14 mouse cellular contexts compared by ENCODE assay signal in genomic region chr13:56471951-56472350, GRCm38 (mm10). TPM values are rescaled to one million over a fixed set of nuclear protein-coding genes. Genes with fewer than 3 reads are reported as not detected.
DNase-seq lines count a peak whose midpoint lies in the region; ATAC-seq and TF ChIP-seq lines count a peak whose summit lies in the region.
"Had no signal": no experiment of that assay in that cellular context is flagged by ENCODE, and none has a peak within 500 bp of the region (broad histone marks: within the 10 kb centered on the region; RNA-seq: fewer than 3 reads in every experiment).

No protein-coding gene starts in this region.

- H3K9ac ChIP-seq in heart, embryonic 12.5 days = no peak overlapping the region
- no peak overlapping the region for H3K9ac ChIP-seq in lung, postnatal 0 days (replicated peaks; ENCODE audit: low read depth)
- H3K9ac ChIP-seq: limb, embryonic 12.5 days; midbrain, embryonic 15.5 days had no signal

- peak; percentile 85 for DNase-seq in heart, adult 11 months
- DNase-seq in adipocyte (ENCODE audit: low spot score) = peak; percentile 86
- peak; percentile 84 for DNase-seq in kidney, adult 2 months
- peak; percentile 79 for DNase-seq in lung, postnatal 0 days (ENCODE audit: low spot score)
- DNase-seq in yolk sac, embryonic 10.5 days (ENCODE audit: low spot score) = no peak
- no peak for DNase-seq in spleen, postnatal 4 days (ENCODE audit: low spot score in 2 of 2)
- DNase-seq: thymus, postnatal 14 days had no signal

- no peak overlapping the region for H3K4me3 ChIP-seq in heart, embryonic 12.5 days
- no peak overlapping the region for H3K4me3 ChIP-seq in kidney, adult 2 months (ENCODE audit: insufficient read depth, low read depth, low read length)
- no peak overlapping the region for H3K4me3 ChIP-seq in lung, postnatal 0 days (ENCODE audit: low read depth, low read length)
- H3K4me3 ChIP-seq: forebrain, embryonic 10.5 days; limb, embryonic 12.5 days; midbrain, embryonic 15.5 days had no signal

- TF ChIP-seq EP300 in lung, postnatal 0 days (IDR thresholded peaks at IDR 0.05) = no peak

- 77% methylated on average over 9 of the region's 9 CpGs for WGBS in heart, embryonic 12.5 days
- 16% methylated on average over 9 of the region's 9 CpGs for whole genome bisulfite sequencing in kidney, adult 2 months
- 38% methylated on average over 9 of the region's 9 CpGs for WGBS in lung, postnatal 0 days

- TF ChIP-seq CTCF in kidney, adult 2 months (conservative IDR thresholded peaks at IDR 0.05; ENCODE audit: insufficient read depth, insufficient read length, low read depth, low read length) = no peak
- TF ChIP-seq CTCF in lung, postnatal 0 days (IDR thresholded peaks at IDR 0.05) = no peak

- no peak for TF ChIP-seq POLR2A in kidney, adult 2 months (IDR thresholded peaks at IDR 0.05; ENCODE audit: low read depth, low read length)

- H3K27ac ChIP-seq in heart, embryonic 12.5 days (ENCODE audit: poor library complexity, severe bottlenecking) = no peak overlapping the region
- H3K27ac ChIP-seq in kidney, adult 2 months (ENCODE audit: insufficient read depth, low read depth, low read length) = peak overlapping the region; percentile 34
- H3K27ac ChIP-seq in lung, postnatal 0 days (ENCODE audit: low read length) = 0 out of 2 replicates have a peak overlapping the region, but pooled peaks have one; percentile 20
- H3K27ac ChIP-seq: forebrain, embryonic 10.5 days; limb, embryonic 12.5 days; midbrain, embryonic 15.5 days had no signal

- H3K4me2 ChIP-seq in heart, embryonic 12.5 days = no peak overlapping the region
- no peak overlapping the region for H3K4me2 ChIP-seq in lung, postnatal 0 days (replicated peaks; ENCODE audit: low read depth, low read length)
- H3K4me2 ChIP-seq: limb, embryonic 12.5 days; midbrain, embryonic 15.5 days had no signal

- no peaks in the 10 kb centered on the region for H3K27me3 ChIP-seq in heart, embryonic 12.5 days (replicated peaks)
- no peaks in the 10 kb centered on the region for H3K27me3 ChIP-seq in kidney, adult 2 months (replicated peaks; ENCODE audit: control insufficient read depth, insufficient read depth, low read length)
- H3K27me3 ChIP-seq in lung, postnatal 0 days (replicated peaks; ENCODE audit: insufficient read depth, low read length) = no peaks in the 10 kb centered on the region
- H3K27me3 ChIP-seq: limb, embryonic 12.5 days had no signal

- ATAC-seq in heart, embryonic 12.5 days (ENCODE audit: insufficient number of reproducible peaks, low FRiP score) = no peak
- ATAC-seq in lung, postnatal 0 days = peak; percentile 72
- ATAC-seq in megakaryocyte-erythroid progenitor cell, adult 5-6 weeks (replicated peaks; ENCODE audit: low FRiP score, low TSS enrichment, poor library complexity, severe bottlenecking) = no peak
- ATAC-seq: midbrain, embryonic 15.5 days had no signal

- H3K9me3 ChIP-seq in heart, embryonic 12.5 days (replicated peaks) = no peaks in the 10 kb centered on the region
- H3K9me3 ChIP-seq in lung, postnatal 0 days (ENCODE audit: low read length) = no peaks in the 10 kb centered on the region
- H3K9me3 ChIP-seq: forebrain, embryonic 10.5 days; limb, embryonic 12.5 days; midbrain, embryonic 15.5 days had no signal

- 0 out of 2 replicates have a peak, but pooled peaks cover 2% of the 10 kb centered on the region for H3K4me1 ChIP-seq in heart, embryonic 12.5 days (replicated peaks)
- peaks cover 12% of the 10 kb centered on the region for H3K4me1 ChIP-seq in kidney, adult 2 months (ENCODE audit: control insufficient read depth, insufficient read depth, low read length)
- H3K4me1 ChIP-seq in lung, postnatal 0 days (ENCODE audit: insufficient read depth, low read depth, low read length) = no peaks in the 10 kb centered on the region

- no peaks in the 10 kb centered on the region for H3K36me3 ChIP-seq in heart, embryonic 12.5 days
- H3K36me3 ChIP-seq in kidney, adult 2 months (ENCODE audit: control insufficient read depth, insufficient read depth, low read length) = no peaks in the 10 kb centered on the region
- H3K36me3 ChIP-seq in lung, postnatal 0 days (ENCODE audit: insufficient read depth, low read length) = no peaks in the 10 kb centered on the region
- H3K36me3 ChIP-seq: forebrain, embryonic 10.5 days; limb, embryonic 12.5 days; midbrain, embryonic 15.5 days had no signal

RNA-seq across cellular contexts. Expression of gene Il9, which starts 10.1 kb away (rescaled TPM):
- not detected in 2 replicates for polyA plus RNA-seq in heart, embryonic 12.5 days (2016; fragmentation: Nextera tagmentation; extraction: Ambion mirVana)
- polyA plus RNA-seq in kidney, adult 2 months (2012; rRNA removed) = not detected in 2 replicates
- not detected in 2 replicates for polyA plus RNA-seq in lung, postnatal 0 days (2015; fragmentation: Nextera tagmentation; extraction: Ambion mirVana)
- total RNA-seq in megakaryocyte-erythroid progenitor cell, adult 5-6 weeks (2014; fragmentation: Nextera tagmentation) = not detected in 2 replicates
- total RNA-seq in megakaryocyte-erythroid progenitor cell, adult 5-6 weeks (2017) = not detected in 2 replicates
- total RNA-seq: layer of hippocampus, adult 18-20 months had no signal
- polyA plus RNA-seq: forebrain, embryonic 10.5 days; heart, embryonic 16.5 days; limb, embryonic 12.5 days; midbrain, embryonic 15.5 days had no signal

RNA-seq across cellular contexts. Expression of gene Slc25a48, which starts 33.8 kb away (rescaled TPM):
- not detected in 2 replicates for polyA plus RNA-seq in heart, embryonic 12.5 days (2016; fragmentation: Nextera tagmentation; extraction: Ambion mirVana)
- 16.4 and 17.6 TPM in 2 replicates for polyA plus RNA-seq in kidney, adult 2 months (2012; rRNA removed)
- polyA plus RNA-seq in lung, postnatal 0 days (2015; fragmentation: Nextera tagmentation; extraction: Ambion mirVana) = not detected in 2 replicates
- total RNA-seq in megakaryocyte-erythroid progenitor cell, adult 5-6 weeks (2014; fragmentation: Nextera tagmentation) = not detected in 2 replicates
- total RNA-seq in megakaryocyte-erythroid progenitor cell, adult 5-6 weeks (2017) = not detected in 2 replicates
- polyA plus RNA-seq: forebrain, embryonic 10.5 days; midbrain, embryonic 15.5 days had no signal

RNA-seq across cellular contexts. Expression of gene Gm3045, which starts 45.6 kb away (rescaled TPM):
- not detected in 2 replicates for polyA plus RNA-seq in heart, embryonic 12.5 days (2016; fragmentation: Nextera tagmentation; extraction: Ambion mirVana)
- polyA plus RNA-seq in kidney, adult 2 months (2012; rRNA removed) = not detected in 2 replicates
- not detected in 2 replicates for polyA plus RNA-seq in lung, postnatal 0 days (2015; fragmentation: Nextera tagmentation; extraction: Ambion mirVana)
- total RNA-seq in megakaryocyte-erythroid progenitor cell, adult 5-6 weeks (2014; fragmentation: Nextera tagmentation) = not detected in 2 replicates
- total RNA-seq in megakaryocyte-erythroid progenitor cell, adult 5-6 weeks (2017) = not detected in 2 replicates
- total RNA-seq: layer of hippocampus, adult 18-20 months had no signal
- polyA plus RNA-seq: forebrain, embryonic 10.5 days; heart, embryonic 16.5 days; limb, embryonic 12.5 days; midbrain, embryonic 15.5 days had no signal

RNA-seq across cellular contexts. Expression of gene Fbxl21, which starts 50.3 kb away (rescaled TPM):
- 1.0 and 1.3 TPM in 2 replicates for polyA plus RNA-seq in heart, embryonic 12.5 days (2016; fragmentation: Nextera tagmentation; extraction: Ambion mirVana)
- polyA plus RNA-seq in kidney, adult 2 months (2012; rRNA removed) = 3.6 and 4.1 TPM in 2 replicates
- polyA plus RNA-seq in lung, postnatal 0 days (2015; fragmentation: Nextera tagmentation; extraction: Ambion mirVana) = 0.58 and 0.67 TPM in 2 replicates
- total RNA-seq in megakaryocyte-erythroid progenitor cell, adult 5-6 weeks (2014; fragmentation: Nextera tagmentation) = not detected in 2 replicates
- not detected in 2 replicates for total RNA-seq in megakaryocyte-erythroid progenitor cell, adult 5-6 weeks (2017)

Comparison
In these comparisons a context has a peak if more than half of its experiments do, and no peak if none do; other contexts are left out.
1. DNase-seq: peak in heart, adult 11 months (single experiment), adipocyte (single experiment), kidney, adult 2 months (single experiment) and lung, postnatal 0 days (single experiment); none in yolk sac, embryonic 10.5 days (single experiment) and spleen, postnatal 4 days (0 of 2).
2. RNA of gene Slc25a48, which starts 33.8 kb away (polyA plus RNA-seq): 16.4 to 17.6 TPM in kidney, adult 2 months; not detected in heart, embryonic 12.5 days and not detected in lung, postnatal 0 days; every median in the first group is over 10 times any median in the second.